Mouse (Mus musculus) spleen, adult 2 months (tissue): ENCODE data around the gene Iqcf5.

Experiments
- CTCF ChIP-seq: fragments of 200-500 bp; IDR thresholded peaks from 2 replicates; pipeline ENCODE4 v1.5.1; 2011; ENCODE audit warnings: mild to moderate bottlenecking, inconsistent platforms; ENCODE audit not compliant: insufficient read depth, insufficient read length, insufficient replicate concordance; ENCODE audit errors: extremely low read depth
- POLR2A ChIP-seq: fragments of 200-500 bp; IDR thresholded peaks from 2 replicates; pipeline ENCODE4 v1.6.1; 2011; ENCODE audit warnings: low read depth, low read length, inconsistent platforms

- TF ChIP-seq CTCF (no peak), POLR2A (no peak)
Observed at GRCm38 (mm10) chr9:106471892-106472291, 42.5 kb upstream of the Iqcf5 start.
